Mouse (Mus musculus) layer of hippocampus, postnatal 10 days (tissue): ENCODE results near the gene Timm50. TPM values are rescaled to one million over a fixed set of nuclear protein-coding genes. Genes with fewer than 3 reads are reported as not detected.

Experiments
- DNase-seq, 2 experiments: peaks; one replicate each; pipeline ENCODE4 v3.0.0; 2021; ENCODE audit warnings: low spot score in 2 of 2
- total RNA-seq, 2 experiments: library from RNA; stranded (reverse); gene quantifications; 2 replicates each; pipeline ENCODE4 v1.2.3; 2021

Gene Timm50
- total RNA-seq, 2 experiments from 2014 or later = 49.2 to 49.6 TPM

DNA sequence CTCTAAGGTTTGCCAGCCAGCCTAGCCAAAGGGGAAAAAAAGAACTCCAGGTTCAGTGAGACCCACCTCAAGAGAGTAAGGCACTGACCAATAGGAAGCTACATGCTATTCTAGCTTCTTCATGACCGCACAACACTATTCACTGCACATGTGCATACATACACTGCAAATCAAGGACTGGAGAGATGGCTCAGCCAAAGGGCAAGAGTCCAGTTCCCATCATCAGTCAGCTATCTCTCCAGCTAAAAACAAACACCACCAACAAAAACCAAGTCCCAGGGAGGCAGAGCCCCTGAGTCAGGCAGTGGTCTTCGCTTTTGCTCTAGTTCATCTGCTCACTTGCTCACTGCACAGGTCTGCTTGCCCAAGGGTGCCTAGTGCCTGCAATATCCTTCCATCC, 16.4 kb upstream of the Timm50 start:
- no peak for DNase-seq

DNA sequence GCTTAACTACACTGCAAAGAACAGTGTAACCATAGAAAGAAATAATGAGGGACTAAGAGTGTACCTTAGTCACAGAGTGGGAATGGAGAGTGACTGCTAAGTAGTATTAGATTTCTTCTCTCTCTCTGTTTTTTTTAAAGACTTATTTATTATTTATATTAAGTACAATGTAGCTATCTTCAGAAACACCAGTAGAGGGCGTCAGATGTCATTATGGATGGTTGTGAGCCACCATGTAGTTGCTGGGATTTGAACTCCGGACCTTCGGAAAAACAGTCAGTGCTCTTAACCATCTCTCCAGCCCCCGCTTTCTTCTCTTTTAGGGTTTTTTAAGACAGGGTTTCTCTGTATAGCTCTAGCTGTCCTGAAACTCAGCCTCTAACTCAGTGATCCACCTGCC, 14.6 kb upstream of the Timm50 start:
- no peak for DNase-seq

DNA sequence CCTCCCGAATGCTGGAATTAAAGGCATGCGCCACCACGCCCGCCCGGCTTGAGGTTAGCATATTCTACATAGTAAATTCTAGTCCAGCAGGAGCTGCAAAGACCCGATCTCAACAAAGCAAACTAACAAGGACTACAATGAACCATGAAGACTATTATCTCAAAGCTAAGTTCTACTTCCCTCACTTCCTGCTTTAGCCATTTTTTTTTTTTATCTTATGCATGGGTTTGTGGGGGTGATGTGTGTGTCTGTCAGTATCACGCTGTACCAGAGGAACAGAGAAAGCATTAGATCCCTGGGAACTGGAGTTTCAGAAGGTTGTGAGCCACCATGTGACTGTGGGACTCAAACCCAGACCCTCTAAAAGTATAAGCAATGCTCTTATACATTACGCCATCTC, 13.4 kb upstream of the Timm50 start:
- no peak for DNase-seq

DNA sequence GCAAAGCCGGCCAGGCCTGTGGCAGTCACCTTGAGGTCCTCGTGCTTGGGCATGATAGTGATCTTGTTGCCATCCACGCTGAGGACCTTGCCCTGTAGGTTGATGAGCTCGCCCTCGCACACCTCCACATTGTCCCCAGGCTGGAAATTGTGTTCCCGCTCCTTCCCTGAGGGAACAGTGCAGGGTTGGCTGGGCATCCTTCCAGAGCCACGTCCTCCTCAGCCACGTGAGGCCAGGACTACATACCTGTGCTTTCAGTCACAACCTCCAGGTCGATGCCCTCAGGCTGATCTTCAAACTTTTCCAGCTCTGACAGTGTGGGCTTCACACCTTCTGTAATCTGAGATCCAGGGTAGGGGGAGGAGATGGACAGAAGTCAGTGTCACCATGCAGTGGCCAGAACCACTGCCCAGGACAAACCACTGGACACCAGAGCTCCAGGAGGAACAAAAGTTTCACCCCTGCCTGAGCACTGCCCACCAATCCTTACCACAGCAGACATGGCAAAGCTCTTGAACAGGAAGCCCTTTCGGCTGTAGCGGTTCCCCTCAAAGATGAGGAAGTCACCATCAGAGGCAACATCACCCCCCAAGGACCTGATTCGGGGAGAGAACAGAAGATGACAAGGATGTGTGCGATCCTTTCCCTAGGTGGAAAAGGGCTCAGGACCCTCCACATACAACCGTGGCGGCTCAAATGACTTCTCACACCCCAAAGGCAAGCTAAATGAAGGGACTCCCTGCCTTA, 10.3 kb upstream of the Timm50 start:
- DNase-seq = no peak

DNA sequence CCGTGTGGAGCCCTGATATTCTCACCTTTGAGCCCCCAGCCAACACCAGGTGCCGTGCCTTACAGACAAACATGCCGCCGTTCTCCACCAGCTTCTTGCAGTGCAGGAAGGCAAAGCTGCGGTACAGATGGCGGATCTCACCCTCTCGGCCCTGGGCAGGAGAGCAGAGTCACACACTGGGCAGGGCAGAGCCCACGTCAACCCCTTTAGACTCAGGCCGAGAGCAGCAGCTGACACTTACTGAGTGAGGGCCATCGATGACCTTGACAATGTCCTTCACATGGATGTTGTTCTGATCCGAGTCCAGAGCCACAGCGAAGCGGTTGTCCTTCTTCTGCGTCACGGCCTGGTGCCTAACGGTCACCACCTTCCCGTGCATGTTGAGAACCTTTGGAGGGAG, 6.8 kb upstream of the Timm50 start:
- no peak for DNase-seq

DNA sequence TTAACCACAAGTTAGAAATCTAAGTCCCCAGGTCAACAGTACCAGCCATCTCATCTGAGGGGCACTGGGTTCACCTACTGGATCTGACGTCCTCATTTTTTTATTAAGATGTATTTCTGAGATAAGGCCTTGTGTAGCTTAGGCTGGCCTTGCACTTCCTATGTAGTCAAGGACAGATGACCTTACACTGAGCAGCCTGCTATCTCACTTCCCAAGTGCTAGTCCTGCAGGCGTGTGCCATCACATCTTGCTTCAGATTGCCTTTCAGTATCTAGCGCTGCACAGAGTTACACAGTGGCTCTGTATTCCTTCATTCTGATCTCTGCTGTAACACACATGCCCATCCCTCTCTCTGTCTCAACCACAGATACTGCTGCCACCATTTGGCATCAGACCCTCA, 6.2 kb upstream of the Timm50 start:
- no peak for DNase-seq

DNA sequence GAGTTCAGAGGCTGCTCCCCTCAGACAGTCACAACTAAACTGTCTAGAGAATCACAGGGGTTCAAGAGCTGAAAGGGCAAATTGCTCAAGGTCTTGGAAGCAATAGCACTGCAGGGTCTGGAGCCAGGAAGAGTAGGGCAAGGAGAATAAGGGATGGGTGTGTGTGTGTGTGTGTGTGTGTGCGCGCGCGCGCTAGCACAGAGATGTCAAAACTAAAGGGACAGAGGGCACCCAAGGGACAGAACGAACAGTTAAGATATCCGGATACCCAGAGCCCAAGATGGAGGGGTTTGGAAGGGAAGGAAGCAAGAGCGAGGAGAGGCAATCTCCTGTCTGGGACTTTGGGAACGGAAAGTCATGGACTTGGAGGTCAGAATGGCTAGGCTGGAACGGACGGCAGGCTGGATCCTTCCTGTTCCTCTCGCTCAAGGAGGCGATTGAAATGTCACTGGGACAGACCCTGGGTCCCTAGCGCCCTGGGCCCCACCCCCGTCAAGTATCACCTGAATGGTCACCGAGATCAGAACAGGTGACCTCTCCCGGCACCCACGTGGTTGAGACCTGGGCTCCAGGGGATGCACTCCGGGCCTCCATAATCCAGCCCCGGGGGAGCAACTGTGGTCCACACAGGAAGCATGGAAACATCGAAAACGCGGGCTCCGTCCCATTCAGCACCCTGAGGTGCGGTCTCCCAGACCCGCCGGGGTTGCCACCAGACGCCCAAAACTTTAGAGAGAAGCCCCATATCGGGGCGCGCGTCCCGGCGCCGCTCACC, 534 bp downstream of the Timm50 start:
- no peak for DNase-seq

DNA sequence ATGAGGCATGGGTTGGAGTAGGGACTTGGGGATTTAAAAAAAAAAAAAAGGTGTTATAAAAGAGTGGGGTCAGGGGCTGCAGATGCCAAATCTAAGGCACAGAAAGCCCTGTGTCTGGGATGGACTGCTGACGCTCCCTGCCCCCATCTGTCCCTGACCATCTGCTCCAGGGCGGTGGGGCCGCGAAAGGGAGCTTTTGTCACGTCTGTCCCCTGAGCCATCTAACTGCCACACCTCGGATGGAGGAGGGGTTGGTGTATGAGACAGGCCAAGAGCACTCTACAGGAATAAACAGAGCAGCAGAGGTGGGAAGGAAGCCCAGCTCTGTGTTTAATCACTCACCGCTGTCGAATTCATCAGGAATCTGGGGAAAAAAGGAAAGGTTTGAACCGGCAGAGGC, 2.1 kb downstream of the Timm50 start:
- DNase-seq = no peak

DNA sequence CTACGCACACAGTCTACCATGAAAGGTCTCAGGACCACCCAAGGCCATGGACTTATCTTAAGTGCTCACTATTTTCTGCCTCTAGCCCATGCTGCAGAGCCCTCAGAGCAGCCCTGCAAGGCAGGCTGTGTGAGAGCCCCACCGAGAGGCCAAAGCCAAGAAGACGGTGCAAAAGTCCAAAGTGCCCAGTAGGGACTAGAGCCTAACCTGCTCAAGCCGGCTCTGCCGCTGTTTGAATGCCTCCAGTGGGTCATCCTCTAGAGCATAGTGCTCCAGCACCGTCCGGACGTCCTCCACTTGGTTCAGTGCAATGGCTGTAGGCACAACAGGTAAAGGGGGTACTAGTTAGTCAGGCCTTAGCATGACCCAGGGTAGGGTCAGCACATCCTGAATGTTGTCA, 5.7 kb downstream of the Timm50 start:
- no peak for DNase-seq

DNA sequence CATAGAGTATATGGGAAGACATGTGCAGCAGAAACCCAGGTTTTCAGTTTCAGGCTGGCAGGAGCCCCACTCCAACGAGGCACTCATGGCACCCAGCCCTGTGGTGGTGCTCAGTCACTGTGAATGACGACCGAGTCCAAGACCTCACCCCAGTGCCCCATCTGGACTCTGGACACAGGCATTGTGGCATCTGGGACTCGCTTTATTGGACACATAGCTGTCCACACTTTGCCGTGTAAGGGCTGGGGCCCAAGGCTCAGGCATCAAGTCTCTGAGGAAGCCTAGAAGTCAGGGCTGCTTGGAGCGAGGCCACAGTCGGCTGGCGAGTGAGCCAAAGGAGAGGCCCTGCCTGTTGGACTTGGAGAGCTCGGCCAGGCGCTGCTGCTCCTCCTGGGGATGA, 6.2 kb downstream of the Timm50 start:
- no peak for DNase-seq

DNA sequence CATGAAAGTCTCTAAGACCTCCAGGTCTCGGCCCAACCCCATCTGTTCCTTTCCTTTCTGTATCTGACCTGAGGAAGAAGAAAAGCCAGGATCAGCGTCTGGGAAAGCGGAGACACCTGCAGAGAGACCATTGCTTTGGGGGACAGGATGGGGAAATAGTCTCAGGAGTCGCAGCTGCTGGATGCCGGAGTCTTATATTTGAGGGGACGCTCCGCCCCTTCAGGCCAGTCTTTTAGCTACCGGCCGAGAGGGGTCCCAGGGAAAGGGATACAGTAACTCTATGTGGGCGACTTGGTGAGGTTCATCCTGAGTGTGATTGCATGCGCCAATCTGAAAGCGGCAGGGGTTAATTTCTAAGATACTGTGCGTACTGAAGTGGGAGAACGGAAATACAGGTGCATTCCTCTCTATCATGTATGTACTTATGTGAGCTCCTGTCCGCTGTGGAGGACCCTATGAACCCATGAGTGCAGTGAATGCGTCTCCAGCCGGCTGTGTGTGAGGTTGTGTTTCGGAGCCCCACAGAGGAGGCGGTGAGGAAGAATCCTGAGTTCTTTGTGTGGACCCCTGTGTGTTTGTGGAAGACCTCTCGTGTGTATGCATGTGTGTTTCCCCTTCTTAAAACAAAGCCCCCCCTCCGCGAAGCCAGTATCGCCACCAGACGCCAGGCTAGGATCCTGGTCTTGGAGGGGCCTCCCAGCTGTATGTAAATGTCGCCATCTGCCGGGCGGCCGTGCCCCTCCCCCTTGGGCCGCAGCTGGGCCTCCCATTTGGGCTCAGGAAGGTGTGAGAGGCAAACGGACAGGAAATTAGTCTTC, 10.0 kb downstream of the Timm50 start, which contains the start of gene Dll3:
Dll3 (minus strand) TSS at position 623 of the 818 bp plus-strand sequence.
- DNase-seq = peak; percentile 66 to 72

DNA sequence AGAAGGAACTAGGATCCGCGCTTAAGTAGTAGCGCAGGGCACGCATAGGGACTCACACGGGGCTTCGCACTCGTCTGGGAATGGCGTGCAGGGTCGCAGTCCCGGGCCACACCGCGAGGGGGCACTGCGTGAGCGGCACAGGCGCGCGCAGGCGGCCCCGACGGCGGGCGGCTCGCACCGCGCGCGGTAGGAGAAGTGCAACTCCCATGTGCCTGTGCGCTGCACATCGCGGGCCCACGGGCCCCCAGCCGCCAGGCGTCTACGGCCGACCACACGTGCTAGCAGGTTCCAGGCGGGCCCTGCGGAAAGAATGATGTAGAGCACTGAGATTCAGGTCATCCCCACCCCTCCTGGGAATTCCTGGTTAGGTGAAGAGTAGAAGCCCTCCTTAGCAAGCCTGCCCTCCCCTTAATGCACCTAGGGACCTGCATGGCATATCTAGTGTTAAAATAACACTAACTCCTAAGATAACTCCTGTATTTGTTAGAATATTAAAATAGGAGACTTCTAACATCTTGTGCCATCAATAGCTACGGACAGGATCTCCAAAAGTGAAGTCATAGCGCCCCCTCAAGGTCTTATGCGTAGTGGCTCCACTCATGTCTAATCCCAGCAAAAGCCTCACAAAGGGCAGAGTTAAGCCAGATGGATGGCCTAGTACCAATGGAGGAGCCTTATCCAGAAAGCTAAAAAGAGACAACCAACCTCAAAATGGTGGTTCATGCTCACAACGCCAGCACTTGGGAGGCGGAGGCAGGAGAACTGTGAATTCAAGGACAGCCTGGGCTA, 12.8 kb downstream of the Timm50 start:
- peak; percentile 55 to 63 for DNase-seq

DNA sequence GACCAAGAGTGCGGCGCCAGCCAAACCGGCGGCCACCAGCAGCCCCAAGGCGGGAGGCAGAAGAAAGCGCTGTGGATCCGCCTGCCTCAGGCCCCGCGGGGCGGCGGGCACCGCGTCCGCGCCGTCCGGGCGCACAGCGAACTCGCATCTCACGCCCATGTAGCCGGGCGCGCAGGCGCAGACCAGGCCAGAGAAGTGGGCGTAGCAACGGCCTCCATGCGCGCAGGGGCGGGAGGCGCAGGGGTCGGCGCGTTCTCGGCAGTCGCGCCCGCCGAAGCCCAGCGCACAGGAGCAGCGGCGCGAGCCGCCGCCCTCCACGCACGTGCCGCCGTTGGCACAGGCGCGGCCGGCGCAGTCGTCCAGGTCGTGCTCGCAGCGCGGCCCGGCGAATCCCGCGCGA, 17.4 kb downstream of the Timm50 start:
- DNase-seq = peak; percentile 63 to 82

DNA sequence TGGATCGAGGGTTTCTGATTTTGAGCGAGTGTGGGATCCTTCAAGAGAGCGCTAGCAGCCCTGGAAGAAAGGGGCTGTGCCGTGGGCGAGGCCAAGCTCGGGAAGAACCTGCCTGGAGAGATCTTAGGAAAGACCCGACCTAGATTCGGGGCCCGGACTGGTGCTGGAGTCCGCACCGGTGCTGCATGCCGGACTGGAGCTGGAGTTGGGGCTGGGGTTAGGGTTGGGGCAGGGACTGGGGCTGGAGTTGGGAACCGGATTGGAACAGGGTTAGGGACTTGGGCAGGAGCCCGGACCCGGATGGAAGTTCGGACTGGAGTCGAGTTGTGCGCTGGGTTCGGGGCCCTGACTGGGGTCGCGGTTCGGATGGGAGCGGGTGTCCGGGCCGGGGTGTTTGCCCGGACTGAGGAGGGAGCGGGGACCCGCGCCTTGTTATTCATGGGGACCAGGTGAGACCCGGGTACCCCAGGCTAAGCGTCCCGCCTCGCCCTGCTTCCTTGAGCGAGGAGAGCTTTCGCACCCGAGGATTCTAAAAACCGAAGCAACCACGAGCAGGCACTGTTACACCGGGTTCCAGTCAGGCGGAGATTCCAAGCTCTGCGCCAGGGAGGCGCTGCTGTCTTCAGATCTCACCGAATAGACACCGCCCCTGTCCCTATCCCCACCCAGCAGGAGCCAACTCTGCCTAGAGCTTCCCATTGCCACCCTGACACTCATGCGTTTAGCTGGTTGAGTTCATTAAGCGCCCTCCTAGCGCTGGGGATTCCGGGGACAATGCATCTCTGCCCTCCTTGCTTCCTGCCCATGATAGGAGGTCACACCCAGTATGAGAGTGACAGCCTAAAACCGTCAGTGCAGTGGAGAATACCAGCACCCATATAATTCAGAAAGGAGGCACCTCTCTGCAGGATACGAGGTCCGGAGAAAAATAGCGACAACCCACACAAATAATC, 21.0 kb downstream of the Timm50 start, which contains the start of gene Selenov:
Selenov (minus strand) TSS at position 549 of the 953 bp plus-strand sequence.
- DNase-seq = peak; percentile 48 to 62

DNA sequence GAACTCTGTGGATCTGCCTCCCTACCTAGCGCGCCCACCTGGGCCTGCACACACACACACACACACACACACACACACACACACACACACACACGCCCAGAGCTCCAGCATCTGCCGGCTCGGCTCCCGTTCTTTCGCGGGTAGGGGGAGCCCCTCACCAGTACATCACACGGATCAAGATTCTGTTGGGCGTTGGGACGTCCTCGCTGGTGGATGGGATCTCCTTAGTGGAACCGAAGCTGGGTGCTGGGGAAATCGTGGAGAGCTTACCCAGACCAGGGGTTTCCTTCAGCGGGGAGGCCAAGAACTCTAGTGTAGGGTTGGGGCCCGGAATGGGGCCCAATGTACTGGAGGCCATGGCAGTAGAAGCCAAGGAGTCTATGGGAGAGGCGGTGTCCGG, 21.7 kb downstream of the Timm50 start:
- DNase-seq = peak in 1 of 2 experiments; percentile 49

DNA sequence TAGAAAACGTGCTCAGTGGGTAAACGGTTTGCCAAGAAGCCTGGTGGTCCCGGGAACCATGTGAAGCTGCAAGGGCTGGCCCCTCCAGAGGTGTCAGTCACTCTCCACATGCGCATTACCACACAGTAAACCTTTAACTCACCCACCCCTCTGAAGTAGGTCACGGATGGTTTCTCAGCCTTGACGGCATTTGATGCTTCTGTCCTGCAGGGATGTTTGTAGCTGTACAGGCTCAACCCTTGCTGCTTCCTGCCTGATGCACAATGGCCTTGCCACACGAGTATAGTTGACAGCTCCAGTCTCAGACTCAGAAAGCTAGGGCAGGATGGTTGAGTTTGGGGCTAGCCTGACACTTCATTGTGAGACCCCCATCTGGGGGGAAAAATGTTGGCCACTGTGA, 31.2 kb downstream of the Timm50 start:
- DNase-seq = no peak

DNA sequence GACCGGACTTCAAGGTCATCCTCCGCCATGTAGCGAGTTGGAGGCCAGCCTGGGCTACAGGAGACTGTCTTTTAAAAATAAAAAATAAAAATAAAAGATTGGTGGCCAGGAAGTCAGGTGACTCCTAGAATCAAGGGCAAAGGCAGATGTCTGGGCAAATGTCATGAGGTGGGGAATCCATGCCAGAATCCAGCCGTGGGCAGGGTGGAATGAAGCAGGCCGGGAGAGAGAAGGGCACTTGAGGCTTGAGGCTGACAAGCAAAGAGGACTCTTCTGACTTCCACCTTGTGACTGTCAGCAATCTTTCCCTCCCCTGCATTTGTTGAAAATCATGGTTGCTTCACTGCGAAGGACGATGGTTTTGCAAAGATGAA, 33.6 kb downstream of the Timm50 start:
- DNase-seq = no peak

DNA sequence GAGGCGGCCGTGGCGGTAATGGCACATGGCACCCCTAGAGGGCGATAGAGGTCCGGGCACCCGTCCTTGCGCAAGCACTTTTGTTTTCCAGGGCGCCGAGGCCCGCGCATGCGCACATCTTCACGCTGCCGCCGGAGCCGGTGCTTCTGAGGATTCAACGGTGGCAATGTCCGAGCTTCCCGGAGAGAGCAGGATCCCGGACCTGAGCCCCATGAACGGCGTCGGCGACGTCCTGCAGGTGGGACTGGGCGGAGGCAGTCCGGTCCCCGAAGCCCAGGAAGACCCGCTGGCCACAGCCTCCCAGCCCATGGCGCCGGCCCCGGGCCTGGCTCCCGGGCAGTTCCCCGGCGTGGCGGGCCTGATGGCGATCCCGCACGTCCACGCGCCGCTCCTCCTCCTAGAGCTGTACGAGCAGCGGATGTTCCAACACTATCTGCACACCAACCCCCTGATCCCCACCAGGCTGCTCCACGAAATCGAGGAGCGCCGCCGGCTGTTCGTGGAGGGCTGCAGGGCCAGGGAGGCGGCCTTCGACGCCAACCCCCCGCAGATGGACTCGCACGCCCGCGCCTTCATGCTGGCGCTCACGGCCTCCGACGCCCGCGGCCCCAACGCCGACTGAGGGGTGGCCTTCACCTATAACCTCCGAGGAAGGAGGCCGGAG, 34.1 kb downstream of the Timm50 start, which contains the start of gene Eid2b:
Eid2b (plus strand) TSS at position 125 of the 664 bp plus-strand sequence.
- DNase-seq = peak; percentile 99

DNA sequence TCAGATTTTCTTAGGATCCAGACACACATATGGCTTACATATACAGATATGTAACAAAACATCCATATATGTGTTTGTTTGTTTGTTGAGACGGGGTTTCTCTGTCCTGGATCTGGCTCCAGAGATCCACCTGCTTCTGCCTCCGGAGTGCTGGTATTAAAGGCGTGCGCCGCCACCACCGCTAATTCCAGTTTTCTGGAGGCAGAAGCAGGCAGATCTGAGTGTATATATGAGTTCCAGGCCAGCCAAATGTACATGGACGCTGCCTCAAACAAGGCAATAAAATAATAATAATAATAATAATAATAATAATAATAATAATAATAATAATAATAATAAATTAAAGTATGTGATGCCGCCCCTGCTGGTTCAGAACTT, 34.6 kb downstream of the Timm50 start:
- no peak for DNase-seq
